Mouse (Mus musculus): Measurements from ENCODE around the gene Hmga2. TPM values are rescaled to one million over a fixed set of nuclear protein-coding genes. Genes with fewer than 3 reads are reported as not detected.
A peak's percentile ranks its signal among the peaks of the same experiment; 100 is the strongest.

Hmga2 gene
- total RNA-seq, 2 experiments from 2014 or later = 1.6 to 2.0 TPM

DNA sequence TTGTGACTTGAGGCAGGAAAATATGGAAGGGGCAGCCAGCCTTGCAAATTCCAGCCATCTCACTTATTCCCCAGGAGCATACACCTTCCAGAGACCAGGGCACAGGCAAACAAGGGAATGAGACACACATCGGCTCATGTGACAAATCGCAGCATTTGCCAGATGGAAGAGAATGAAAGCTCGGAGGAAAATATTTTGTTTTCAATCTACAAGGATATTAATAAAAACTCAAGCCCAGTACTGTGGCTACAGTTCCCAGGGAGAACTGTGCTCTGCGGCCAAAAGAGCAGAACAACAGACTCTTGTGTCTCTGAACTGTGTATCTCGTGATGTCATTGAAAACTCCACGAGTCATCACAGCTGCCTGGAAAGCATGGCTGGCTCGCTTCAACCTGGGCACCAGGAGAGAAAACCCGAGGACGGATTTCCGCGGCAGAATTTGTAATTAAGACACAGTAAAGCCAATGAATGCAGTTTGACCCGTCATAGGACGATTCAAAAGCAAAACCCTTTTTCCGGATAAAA, 50.1 kb downstream of the Hmga2 start:
- peak in 1 of 2 experiments; percentile 43 for DNase-seq (ENCODE audit: low spot score in 2 of 2)

DNA sequence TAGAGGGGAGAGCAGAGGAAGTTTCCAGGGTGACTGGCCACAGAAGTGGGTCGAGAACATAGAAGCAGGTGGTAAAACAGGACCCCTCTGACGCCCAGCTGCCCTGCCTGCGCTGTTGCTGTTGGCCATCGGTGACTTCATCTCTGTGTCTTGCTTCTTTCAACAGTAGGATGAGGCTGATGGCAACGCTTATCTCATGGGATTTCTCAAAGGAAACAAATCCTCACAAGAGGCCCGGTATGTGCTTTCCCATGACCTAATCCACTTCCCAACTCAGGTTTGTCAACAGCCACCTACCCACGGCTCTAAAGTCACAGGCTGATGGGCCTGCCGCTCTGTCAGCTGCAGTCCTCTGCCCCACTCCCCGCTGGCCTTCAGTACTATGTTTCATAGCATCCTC, 52.3 kb downstream of the Hmga2 start:
- DNase-seq (ENCODE audit: low spot score in 2 of 2) = no peak

DNA sequence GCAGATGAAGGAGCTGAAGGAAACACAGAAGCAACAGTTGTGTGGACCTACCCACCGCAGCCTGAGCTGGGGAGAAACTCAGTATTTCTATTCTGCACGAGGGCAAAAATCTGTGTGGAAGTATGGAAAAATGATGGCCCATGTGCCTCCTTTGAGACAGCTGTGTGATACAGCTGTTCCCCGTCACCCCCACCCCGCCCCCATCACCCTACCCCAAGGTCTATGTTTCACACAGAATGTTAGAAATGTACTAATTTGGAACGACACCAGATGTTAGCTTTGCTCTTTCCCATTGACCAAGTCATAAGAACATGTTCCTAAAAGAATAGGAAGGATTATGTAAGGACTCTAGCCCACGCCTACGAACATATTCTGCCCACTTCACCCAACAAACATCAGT, 53.0 kb downstream of the Hmga2 start:
- no peak for DNase-seq (ENCODE audit: low spot score in 2 of 2)

DNA sequence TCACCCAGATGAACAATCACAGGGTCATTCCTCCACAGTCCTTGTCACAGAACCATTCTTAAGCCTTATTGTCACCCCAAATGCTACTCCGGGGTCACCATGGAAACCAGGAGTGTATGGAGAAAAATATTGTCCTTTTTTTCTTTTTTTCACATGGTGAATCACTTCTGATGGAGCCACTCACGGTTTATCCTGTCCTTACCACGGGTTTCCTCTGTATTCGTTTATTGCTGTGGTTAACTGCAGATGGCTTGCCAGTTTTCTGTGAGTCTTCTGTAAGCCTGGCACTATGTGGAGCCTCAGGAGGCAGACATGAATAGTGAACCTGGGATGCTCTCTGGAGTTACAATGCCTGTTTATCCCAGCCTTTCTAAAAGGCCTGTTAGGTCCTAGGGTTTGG, 53.4 kb downstream of the Hmga2 start:
- no peak for DNase-seq (ENCODE audit: low spot score in 2 of 2)

DNA sequence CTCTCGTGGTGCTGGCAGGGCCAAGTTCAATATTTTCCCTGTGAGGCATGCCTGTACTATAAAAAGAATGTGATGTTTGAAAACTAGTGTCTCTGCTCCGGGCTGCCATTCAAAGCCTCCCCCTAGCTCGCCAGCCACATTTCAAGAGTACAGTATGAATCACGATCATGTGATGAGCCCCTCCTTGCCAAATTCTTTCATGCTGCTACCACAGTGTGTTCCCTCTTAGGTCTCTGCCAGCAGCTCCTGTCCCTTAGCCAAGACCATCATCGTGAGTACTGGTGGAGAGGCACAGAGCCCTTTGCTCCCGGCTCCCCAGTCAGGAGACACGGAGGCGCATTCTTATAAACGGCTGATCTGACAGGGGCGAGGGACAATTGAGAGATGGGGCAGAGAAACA, 54.2 kb downstream of the Hmga2 start:
- DNase-seq (ENCODE audit: low spot score in 2 of 2) = peak; percentile 56 to 81

DNA sequence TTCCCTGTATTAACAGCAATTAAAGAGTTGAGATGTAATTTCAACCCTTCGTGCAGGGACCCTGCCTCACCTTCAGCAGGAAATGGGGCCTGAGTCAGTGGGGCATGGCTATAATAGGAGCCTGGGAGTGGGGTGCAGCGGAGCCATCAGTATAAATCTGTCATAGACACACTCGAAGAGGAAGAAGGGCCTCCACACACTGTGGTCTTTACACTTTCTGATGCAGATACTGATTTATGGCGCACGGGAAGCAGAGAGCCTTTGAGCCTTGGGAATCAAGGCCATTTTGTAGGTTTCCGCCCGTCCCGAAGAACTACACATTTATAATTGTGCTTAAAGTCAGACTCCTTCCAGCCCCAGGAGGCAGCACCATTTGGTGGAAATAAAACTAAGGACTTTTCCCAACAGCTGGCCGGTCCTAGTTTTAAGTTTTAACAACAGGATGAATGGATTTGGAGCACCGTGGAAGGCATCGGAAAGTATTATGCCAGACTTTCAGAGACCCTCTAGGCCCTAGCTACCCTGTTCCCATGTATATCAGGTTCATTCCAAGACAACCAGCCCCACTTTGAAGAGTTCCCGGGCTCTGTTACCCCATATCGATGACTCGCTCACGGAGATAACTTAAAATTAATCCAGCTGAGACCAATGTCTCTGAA, 55.2 kb downstream of the Hmga2 start:
- no peak for DNase-seq (ENCODE audit: low spot score in 2 of 2)

DNA sequence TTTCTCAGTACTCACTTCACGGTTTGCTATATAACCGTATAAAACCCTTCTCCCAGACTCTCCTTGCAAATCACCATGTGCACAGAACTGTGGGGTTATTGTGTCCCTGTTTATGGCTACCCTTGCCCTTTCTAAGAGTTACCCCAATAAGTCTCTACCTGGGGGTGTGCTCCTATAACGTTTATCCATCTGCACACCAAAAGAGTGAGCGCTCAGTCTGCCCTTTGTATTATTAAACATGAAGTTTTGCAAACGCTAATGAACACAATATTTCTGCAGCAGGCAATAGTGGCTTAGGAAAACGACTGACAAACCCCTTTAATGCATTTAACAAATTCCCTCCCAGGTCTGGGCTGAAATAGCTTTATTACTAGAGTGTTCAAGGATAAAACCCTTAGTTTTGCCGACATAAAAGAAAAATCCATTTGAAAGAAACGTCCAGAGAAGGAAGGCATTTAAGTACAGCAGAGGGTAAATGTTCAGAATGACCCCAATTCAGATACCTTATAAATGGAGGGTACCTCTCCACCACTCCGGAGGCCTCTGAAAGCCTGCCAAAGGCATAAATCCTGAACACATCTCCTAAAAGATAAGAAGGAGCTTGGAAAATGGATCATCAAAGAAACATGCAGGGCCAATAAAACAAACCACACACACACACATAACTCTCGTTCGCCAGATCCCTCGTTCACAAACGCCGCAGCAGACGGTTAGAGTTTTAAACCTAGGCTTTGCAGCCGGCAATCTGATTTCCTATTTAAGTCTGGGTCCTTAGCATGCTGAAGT, 57.3 kb downstream of the Hmga2 start:
- DNase-seq (ENCODE audit: low spot score in 2 of 2) = no peak

DNA sequence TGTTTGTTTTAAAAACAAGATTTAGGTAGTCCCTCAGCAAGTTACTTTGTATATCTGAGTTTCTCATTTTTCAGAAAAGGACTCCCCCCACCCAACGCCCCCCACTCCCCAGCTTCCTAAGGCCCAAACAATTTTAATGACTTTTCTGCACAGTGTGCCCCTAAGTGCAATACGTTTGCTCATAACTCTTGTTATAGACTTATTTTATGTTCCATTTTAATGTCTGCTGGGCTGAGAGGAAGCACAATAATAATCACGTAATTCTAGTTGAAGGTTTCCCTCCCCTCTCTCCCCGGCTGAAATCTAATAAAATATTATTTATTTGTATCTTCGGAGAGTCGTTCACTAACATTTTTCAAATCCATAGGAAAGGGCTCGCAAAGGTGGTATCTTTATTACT, 58.1 kb downstream of the Hmga2 start:
- no peak for DNase-seq (ENCODE audit: low spot score in 2 of 2)

DNA sequence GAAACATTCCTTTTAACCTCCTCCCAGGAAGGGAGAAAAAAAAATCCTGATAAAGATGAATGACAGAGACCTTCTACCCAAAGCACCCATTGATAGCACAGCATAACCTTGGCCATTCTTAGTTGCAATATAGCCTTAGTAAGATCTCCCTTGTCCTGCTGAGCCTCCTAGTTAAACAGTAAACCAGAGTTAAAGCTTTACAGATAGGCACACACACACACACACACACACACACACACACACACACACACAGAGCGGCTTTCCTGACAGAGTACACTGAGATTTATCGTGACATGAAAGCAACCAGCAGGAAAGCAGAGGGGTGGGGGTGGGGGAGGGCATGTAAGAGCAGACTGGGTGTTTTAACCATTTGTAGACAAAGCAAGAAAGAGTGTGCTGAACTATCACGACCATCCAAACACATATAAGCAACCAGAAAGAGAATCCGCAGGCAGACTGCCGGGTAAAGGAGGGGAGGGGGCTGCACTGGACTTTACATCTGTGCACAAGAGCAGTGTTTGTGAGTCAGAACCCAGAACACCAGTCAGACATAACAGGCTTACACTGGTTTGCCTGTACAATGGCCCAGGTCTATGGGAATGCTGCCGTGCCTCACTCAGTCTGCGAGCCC, 58.7 kb downstream of the Hmga2 start:
- DNase-seq (ENCODE audit: low spot score in 2 of 2) = no peak

DNA sequence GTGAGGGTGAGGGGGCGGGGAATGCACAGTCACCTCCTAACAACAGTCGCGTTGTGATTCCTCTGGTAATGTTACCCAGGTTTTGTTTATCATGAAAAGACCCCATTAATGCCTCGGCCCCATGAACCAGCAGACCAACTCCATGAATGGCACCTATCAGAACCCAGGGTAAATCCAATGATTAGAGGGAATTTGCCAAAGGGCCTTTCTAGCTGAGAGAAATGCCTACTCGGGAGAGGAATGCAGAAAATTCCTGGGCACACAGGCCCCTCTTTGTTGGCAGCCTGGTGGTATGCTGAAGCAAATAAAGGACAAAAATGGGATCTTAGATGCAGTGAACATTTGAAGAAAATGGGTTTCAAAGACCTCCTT, 59.2 kb downstream of the Hmga2 start:
- no peak for DNase-seq (ENCODE audit: low spot score in 2 of 2)

DNA sequence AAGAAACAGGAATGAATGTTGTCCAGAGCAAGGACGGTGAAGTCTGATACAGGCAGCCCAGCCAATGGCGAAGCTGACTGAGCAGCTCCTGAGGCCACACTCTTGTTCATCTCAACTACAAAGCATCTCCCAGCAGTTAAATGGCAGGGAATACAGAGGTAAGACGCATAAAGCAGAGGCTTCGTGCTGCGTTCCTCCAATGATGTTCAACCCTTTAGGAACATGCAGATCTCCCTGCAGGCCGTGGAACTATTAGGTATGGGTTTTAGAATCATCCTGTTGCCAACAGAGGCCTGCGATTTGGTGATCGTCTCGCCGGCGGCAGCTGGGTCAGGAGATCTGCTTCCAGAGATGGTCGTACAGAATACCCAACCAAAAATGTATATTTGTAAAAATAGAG, 59.6 kb downstream of the Hmga2 start:
- DNase-seq (ENCODE audit: low spot score in 2 of 2) = no peak

DNA sequence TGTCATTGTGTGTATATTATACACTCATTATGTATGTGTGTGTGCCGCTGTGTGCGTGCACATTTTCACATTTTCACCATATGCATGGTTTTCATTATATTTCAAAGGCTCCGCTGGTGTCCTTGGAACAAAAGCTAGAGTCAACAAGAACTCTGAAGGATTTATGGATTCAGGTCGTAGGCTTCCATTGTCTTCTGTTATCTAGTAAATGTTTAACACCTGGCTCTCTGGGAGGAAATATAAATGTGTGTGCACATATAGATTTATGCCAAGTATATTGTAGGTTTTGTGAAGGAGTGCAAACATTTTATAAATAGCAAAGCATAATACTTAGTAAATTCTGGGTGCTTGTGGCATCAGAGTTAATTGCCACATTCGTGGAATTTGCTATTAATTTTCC, 64.1 kb downstream of the Hmga2 start:
- no peak for DNase-seq (ENCODE audit: low spot score in 2 of 2)

DNA sequence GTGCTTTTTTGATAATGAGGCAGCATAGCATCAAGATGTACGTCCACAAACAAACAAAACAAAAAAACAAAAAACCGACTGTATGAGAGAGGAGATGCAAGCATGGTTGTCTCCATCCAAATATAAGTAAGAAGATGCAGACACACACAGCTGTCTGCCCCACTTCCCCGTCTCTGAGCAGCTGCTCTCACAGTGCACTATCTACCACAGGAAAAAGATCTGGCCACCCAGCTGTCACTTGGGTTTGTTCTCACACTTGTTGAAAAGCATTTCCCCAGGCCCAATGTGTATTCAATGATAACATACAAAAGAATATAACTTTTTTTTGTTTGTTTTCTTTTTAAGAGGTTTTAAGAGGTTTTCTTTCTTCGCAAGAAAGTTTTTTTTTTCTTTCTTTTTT, 65.3 kb downstream of the Hmga2 start:
- DNase-seq (ENCODE audit: low spot score in 2 of 2) = no peak

DNA sequence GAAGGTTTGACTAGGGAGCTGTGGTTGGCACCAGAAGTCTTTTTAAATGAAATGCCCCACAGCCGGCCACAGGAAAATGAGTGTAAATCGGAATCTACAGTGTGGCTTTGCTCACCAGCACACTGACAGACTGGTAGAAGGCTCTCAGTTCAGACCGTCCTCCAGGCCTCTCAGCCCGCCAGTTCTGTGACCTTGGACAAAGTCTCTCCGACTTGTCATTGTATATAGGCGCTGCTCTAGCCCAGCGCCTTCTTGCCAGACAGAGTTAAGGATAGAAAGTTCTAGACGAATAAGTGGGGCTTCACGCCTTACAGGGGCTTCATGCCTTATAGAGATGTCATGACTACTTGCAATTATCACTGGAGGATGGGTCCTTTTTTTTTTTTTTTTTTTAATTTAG, 67.1 kb downstream of the Hmga2 start:
- no peak for DNase-seq (ENCODE audit: low spot score in 2 of 2)

DNA sequence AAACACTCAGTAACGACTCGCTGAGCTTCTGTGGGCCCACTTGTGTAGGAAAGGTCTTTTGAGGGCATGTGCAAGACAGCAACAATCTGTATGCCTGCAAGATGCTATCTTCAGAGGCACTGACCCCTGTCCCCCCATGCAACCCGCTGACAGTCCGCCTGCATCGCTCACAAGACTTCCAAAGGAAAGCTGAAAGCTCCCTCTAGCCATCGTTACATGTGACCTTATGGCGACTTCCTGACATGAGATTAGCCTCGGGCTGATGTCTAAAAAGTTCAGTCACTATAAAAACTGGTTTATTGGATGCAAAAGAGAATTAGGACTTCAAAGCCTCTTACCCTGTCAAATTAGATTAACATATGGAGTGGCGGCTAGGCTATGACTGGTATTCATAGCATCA, 69.0 kb downstream of the Hmga2 start:
- no peak for DNase-seq (ENCODE audit: low spot score in 2 of 2)

DNA sequence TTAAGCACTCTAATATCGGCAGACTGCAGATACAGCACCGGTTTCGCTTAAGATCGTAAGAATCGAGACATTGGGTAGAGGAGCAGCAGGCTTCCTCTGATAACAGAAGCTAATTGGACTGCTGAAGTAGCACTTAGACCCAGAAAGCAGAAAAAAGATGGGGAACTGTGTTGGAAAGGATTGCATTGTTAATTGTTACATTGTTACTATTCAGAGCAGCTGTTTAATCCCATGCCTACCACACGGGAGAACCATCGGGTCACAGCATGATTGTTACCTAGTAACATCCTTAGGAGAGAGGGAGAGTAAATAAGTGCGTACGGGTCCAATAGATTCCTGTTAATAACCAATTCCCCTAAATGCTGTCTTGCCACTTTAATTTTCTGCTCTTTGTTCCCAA, 70.2 kb downstream of the Hmga2 start:
- DNase-seq (ENCODE audit: low spot score in 2 of 2) = no peak

DNA sequence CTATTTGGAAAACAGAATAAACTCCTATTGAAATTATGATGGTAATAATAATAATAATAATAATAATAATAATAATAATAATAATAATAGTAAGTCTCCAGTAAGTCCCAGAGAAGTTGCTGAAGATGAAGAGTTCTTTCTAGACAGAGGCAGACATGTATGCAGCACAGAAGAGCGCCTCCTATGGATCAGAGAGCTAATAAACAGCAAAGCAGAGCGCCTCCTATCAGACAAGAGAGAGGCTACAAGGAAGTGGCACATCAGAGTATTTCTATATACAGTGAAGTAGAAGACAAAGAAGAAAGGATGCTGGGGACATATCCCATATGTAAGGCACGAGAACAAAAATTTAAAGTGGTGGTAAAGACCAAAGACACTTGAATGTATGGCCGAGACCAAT, 70.9 kb downstream of the Hmga2 start:
- no peak for DNase-seq (ENCODE audit: low spot score in 2 of 2)

DNA sequence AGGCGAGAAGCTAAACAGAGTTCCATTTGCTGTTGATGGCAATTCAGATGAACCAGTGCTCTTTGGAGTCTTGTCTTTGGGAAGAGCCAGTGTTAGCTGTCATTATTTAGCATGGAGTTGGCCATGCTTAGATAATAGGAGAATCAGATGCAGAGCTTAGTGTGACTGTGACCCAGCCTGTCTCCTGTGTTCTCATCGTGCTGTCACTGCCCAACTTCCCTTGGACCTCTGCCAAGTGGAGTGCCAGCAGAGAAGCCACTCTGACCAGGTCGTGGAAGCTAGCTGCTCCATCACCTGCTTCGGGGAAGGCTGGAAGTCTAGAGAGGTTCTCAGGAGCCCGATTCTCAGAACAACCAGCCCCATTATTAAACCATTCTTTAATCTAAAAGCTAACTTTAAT, 73.3 kb downstream of the Hmga2 start:
- DNase-seq (ENCODE audit: low spot score in 2 of 2) = peak in 1 of 2 experiments; percentile 49

DNA sequence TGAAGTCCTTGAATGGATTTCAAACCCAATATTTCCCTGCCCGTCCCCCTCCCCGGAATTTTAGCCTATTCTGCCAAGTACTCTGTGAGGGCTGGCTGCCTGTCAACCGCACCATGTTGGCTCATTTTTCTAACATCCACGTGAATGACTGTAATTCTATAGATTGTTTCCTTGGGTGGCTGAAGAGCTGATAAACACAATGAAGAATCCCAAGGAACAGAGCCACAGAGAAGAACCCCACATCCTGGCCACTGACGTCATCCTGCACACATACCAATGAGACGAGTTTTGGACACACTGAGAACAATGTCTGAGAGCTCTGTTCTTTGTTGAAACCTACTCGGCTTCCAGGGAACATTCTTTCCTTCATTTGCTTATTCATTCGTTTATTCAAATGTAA, 74.5 kb downstream of the Hmga2 start:
- no peak for DNase-seq (ENCODE audit: low spot score in 2 of 2)

DNA sequence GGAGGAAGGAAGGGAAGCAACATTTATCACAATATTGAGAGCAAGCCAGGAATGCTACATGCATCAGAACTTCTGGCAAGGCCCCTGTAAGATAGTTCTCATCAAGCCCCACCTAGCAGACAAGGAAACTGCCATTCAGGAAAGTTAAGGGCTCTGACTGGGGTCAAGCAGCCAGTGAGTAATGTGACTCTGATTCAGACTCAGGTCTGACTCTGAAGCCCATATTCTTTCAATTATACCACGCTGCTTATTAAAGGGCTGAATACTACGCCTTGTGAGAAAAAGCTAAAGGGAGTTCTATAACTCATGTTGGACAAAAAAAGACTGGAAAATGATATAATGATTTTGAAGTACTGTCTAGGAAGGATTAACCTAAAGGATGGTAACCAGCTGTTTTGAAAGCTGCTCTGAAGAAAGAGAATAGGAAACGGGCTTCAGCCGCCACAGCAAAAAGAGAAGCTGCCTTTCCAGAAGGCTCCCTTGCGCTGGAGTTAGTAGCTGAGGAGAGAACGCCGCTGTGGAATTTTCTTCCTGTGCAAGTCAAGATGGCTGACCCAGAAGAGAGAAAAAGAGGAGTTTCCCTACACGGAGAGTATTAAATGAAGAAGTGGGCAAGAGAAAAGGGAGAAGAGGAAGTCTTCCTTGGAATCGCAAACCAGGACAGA, 76.3 kb downstream of the Hmga2 start:
- DNase-seq (ENCODE audit: low spot score in 2 of 2) = no peak

DNA sequence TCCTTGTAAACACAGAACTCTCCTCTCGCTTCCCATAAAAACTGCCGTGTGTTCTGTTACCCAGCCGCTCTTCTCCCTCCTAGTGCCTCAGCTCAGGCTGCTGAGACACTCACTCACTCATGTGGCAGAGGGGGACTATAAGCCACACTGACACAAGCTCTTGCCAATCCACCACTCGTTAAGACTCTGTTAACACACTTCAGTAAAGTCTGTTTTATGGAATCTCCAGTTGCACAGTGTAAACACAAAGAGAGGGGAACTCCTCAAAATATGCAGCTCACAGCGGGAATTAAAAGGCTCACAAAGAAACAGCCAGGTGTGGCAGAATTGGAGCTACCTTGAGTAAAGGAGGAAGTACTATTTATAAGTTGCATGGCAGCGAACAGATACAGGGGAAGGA, 77.5 kb downstream of the Hmga2 start:
- DNase-seq (ENCODE audit: low spot score in 2 of 2) = no peak

DNA sequence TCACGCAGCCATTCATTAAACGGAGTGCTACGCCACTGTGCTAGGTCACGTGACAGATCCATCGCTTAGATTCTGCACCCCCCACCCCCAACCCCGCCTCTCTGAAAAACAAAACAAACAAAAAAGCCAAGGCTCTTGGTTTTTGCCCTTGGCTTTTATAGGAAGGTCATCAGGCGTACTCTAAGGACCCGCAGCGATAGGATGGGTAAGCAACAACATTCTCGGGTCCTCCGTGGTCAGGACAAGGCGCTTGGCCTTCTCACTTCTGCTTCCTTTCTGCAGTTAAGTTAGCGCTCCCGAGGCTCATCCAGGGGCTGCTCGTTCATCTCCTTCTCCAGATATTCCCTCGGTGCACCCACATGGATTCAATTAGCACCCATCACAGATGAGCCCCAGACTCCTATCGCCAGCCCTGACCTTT, 79.0 kb downstream of the Hmga2 start:
- DNase-seq (ENCODE audit: low spot score in 2 of 2) = no peak

Measured in gastrocnemius, postnatal 4 days (tissue).